Mouse (Mus musculus): ENCODE results near the gene Asb3.

The Asb3 gene

GRCm38 (mm10) chr11:30885171-30885871 is at the start of gene Asb3, which contains the start of gene Gpr75:
Asb3 (plus strand) TSS chr11:30885416.
Gpr75 (plus strand) TSS chr11:30885358.
- DNase-seq (ENCODE audit: low spot score) = peak; percentile 24

GRCm38 (mm10) chr11:30838793-30839192 is 46.4 kb upstream of the Asb3 start:
- no peak for DNase-seq (ENCODE audit: low spot score)

DNA sequence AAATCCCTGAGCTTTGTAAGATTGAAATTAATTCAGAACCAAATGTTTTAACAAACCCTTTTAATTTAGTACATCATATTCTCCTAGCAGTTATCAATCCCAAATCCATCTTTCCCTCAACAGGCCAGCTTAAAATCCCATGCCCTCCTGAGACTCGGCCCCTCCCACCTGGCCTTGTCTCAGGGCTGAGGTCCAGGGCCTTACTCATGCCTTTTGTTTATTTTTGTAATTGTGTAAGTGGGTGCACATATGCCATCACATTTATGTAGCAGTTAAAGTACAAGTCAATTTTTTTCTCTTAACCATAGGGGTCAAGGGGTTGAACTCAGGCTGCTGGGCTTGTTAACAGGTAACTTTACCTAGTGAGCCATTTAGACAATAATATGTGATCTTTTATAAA is 40.9 kb upstream of the Asb3 start:
- no peak for DNase-seq (ENCODE audit: low spot score)

DNA sequence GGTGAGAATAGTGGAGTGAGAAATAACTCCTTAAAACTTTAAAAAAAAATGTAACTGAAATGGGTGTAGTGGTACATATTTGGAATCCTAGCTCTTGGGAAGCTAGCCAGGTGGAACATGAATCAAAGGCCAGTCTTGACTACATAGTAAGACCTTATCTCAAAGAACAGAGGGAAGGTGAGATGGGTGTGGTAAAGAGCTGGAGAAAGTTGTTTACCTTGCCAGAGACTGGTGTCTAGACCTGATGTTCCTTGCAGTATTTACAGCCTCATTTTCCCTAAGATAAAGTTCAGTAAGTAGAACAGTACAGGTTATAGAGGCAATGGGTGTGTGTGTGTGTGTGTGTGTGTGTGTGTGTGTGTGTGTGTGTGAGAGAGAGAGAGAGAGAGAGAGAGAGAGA is 12.8 kb upstream of the Asb3 start:
- DNase-seq (ENCODE audit: low spot score) = no peak

- DNase-seq (ENCODE audit: low spot score) = no peak
Measured at GRCm38 (mm10) chr11:30888153-30888552, 2.9 kb downstream of the Asb3 start.

DNA sequence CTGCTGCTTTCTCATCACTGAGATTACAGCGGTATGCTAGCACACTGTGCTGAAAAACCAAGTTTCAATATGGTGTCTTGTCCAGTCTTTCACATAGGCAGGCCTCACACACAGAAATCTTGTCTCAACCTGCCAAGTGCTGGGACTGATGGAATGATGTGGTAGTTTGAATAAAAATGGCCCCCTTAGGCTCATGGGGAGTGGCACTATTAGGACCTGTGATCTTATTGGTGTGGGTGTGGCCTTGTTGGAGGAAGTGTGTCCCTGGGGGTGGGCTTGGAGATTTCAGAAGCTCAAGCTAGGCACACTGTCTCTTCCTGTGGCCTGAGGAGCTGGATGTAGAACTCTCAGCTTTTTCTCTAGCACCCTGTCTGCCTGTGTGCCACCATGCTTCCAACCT is 11.0 kb downstream of the Asb3 start:
- DNase-seq (ENCODE audit: low spot score) = no peak

GRCm38 (mm10) chr11:30899312-30899711 is 14.1 kb downstream of the Asb3 start:
- DNase-seq (ENCODE audit: low spot score) = no peak

- no peak for DNase-seq (ENCODE audit: low spot score)
Measured at GRCm38 (mm10) chr11:30912311-30912710, 27.1 kb downstream of the Asb3 start.

GRCm38 (mm10) chr11:30920641-30921040 is 35.4 kb downstream of the Asb3 start:
- DNase-seq (ENCODE audit: low spot score) = no peak

DNA sequence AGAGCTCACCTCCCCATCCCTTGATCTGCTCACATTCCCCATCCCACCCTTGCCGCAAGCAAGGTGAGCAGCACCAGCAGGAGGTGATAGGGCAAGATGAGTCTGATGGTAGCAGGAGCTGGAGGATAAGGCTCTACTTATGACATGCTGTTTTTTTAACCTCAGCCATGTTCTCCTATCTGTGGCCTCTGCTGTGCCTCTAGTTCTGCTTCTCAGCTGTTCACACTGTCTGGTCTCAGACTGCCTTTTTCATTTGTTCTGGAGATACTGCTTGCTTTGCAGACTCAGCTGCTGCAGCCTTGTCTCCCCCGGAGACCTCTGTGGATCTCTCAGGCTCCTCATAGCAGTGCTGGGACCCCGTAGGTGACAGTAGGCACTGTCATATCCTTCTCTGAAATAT is 38.1 kb downstream of the Asb3 start:
- no peak for DNase-seq (ENCODE audit: low spot score)

DNA sequence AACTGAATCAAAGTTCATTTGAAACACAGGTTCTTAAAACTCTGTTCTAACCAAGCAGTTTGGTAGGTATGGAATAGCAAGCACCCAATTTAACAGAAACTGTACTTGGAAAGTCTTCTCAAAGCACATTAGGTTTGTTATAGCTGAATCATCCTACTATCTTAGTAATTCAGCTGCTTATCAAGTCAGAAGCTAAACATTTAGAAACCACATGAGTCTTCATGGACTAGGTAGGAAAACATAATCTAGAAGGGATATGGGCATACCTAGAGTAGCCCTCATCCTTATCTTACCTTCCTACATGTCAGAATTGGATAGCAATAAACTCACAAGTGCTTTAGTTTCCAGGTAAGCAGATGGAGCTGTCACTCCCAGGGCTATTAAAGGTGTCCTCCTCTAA is 42.9 kb downstream of the Asb3 start:
- DNase-seq (ENCODE audit: low spot score) = no peak

GRCm38 (mm10) chr11:30928498-30928897 is 43.3 kb downstream of the Asb3 start:
- DNase-seq (ENCODE audit: low spot score) = peak; percentile 24

DNA sequence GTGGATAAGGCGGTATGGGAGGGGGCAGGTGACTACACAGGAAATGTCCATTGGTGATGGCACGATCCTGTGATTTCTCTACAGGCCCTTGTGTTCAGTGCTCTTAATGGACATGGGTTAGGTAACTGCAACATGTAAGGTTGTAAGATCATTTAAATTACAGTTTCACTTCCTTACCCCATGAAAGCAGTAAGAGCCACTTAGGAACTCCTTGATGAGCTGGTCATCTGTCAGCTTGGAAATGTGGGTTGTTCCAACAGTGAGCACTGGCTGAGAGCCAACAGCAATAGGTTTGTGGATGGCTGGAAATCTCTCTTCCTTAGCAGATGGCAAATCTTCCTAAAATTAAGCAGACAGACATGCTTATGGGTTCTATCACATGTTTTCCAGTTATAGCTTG is 58.3 kb downstream of the Asb3 start:
- no peak for DNase-seq (ENCODE audit: low spot score)

DNA sequence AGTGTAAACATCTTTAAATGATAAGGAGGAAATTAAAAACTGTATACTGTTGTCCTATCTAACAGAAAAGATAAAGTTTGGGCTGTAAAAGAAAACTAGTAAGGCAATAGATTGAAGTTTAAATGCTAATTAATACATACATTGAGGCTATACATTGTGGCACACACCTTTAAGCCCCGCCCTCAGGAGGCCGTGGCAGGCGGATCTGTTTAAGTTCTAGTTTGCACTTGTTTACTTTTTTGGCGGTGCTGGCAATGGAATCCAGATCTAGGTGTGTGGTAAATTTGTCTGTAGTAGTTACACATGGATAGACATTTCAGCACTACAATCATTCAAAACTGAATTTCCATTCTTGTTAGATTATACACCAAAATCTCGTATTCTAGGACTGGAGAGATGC is 67.6 kb downstream of the Asb3 start:
- DNase-seq (ENCODE audit: low spot score) = no peak

- DNase-seq (ENCODE audit: low spot score) = no peak
Measured at GRCm38 (mm10) chr11:30953469-30954154, 68.4 kb downstream of the Asb3 start.

DNA sequence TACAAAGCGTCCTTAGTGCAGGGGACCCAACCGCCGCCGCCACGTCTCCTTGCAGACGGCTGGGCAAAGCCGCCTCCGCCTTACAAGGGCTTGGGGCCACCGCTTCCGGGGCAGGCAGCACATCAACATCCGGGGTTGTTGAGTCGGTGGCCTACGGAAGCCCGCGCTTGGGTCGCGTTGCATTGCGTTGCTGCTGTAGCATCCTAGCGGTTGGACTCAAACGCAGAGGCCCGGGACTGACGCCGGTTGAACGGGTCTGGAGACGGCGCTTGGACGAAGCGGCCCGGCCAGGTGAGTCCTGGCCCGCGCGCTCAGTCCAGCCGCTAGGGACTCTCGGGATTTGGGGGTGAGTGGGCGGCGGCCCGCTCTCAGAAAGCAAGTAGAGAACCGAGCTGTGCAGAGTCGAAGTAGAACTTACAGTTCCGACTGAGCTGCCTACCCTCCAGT is 69.1 kb downstream of the Asb3 start, which contains the start of gene Erlec1:
Erlec1 (minus strand) TSS at position 57 of the 447 bp plus-strand sequence.
- DNase-seq (ENCODE audit: low spot score) = peak; percentile 69

GRCm38 (mm10) chr11:30985237-30985636 is 100.0 kb downstream of the Asb3 start:
- DNase-seq (ENCODE audit: low spot score) = no peak

DNA sequence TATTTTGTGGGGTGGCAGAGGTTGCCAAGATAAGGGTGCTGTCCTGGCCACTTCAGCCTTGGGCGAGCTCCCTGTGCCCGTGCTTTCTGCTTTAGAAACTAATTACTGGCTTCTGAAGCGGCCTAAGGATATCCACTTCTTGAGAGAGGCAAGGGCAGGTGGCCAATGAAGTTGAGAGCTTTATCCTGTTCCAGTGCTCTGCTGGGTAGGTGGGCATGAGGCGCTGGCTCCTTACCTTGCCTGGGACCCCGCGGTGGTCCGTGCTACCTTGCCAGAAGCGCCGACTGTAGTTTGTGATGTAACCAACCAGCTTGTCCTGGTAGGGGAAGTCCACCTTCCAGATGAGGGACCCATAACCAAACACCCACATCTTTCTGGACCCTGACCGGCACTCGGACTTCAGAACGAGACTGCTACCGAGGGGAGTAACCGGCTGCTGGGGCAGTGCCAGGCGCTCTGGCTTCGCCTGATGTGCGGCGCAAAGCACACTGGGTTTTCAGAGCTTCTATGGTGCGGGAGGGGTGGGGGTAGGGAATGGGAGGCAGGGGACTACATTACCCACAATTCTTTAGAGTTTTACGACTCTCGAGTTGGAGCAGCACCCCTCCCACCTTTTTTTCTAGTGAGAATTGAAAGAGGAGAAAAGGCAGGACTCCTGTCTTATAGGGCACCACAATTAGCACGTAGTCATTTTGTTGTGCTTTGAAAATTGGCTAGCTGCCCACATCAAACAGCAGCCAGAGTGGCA is 100.8 kb downstream of the Asb3 start, which contains the start of gene Chac2:
Chac2 (minus strand) TSS at position 474 of the 748 bp plus-strand sequence.
- peak; percentile 59 for DNase-seq (ENCODE audit: low spot score)

GRCm38 (mm10) chr11:30986625-30987017 is 101.4 kb downstream of the Asb3 start:
- DNase-seq (ENCODE audit: low spot score) = no peak

DNA sequence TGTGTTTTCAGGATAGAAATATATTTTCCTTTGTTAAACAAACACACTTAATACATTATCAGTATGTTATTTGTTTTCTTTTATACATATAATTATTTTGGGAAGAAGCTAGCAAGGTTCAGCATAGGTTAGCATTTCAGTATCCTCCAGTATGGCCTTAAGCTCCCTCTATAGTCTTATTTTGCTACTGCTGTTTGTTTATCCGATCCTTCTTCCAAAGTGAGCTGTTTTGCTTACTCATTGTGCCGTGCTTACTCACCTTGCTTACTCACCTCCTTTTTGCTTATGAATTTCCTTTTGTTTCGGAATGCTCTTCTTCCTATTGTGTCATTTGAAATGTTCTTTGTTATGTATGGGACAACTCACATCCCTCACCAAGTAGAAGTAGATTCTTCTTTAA is 111.5 kb downstream of the Asb3 start:
- no peak for DNase-seq (ENCODE audit: low spot score)

GRCm38 (mm10) chr11:30998199-30998598 is 113.0 kb downstream of the Asb3 start:
- DNase-seq (ENCODE audit: low spot score) = no peak

DNA sequence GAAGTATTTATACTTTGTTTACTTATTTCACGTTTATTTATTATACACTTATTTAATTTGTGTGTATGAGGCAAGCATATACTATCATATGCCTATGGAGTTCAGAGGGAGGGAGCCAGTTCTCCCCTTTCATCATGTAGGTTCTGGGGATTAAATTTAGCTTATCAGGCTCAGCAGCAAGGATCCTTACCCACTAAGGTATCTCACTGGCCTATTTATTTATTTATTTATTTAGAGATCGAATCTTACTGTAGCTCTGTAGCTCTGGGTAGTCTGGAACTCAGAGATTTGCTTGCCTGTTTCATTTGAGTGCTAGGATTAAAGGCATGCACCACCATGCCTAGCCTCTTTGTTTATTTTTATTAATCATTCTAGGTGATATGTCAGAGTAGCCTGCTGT is 113.5 kb downstream of the Asb3 start:
- no peak for DNase-seq (ENCODE audit: low spot score)

- no peak for DNase-seq (ENCODE audit: low spot score)
Measured at GRCm38 (mm10) chr11:31000028-31000427, 114.8 kb downstream of the Asb3 start.

All from layer of hippocampus, adult 9-10 months (tissue).